Mouse (Mus musculus): ENCODE results near the gene Ftcd. TPM values are rescaled to one million over a fixed set of nuclear protein-coding genes. Genes with fewer than 3 reads are reported as not detected.

The Ftcd gene
- total RNA-seq (2021), result not detected
- polyA plus RNA-seq (2012; rRNA removed), result 0.12 TPM in 1 of 2 replicates, not detected in the other
- long read RNA-seq, result 0 reads

- DNase-seq, result no peak
- intact Hi-C loops (cut with DNase I), result no loop called here
- Histone ChIP-seq H3K79me2 (replicated peaks; ENCODE audit: control insufficient read depth, insufficient read depth, low read length) (no peaks in the 10 kb centered on the region), H3K4me3 (no peak within 1 kb of the TSS), H3K9ac (ENCODE audit: low read depth, low read length) (no peak within 1 kb of the TSS), H3K27ac (no peak within 1 kb of the TSS), H3K4me1 (ENCODE audit: control insufficient read depth, insufficient read depth, low read length) (no peaks in the 10 kb centered on the region), H3K27me3 (ENCODE audit: control insufficient read depth, insufficient read depth, low read length) (no peaks in the 10 kb centered on the region), H3K36me3 (ENCODE audit: control insufficient read depth, insufficient read depth, low read length) (no peaks in the 10 kb centered on the region)
- WGBS, result 88% methylated on average over 3 of the region's 3 CpGs
- TF ChIP-seq CTCF (IDR thresholded peaks at IDR 0.05), result no peak
- no peak for TF ChIP-seq POLR2A (IDR thresholded peaks at IDR 0.05; ENCODE audit: insufficient read depth, low read depth, low read length)
- no peak for TF ChIP-seq EP300 (IDR thresholded peaks at IDR 0.05; ENCODE audit: insufficient read depth, low read depth, low read length)
These were observed at the start of gene Ftcd for GRCm38 (mm10) chr10:76575374-76575773. Ftcd (plus strand) TSS chr10:76575648.

DNA sequence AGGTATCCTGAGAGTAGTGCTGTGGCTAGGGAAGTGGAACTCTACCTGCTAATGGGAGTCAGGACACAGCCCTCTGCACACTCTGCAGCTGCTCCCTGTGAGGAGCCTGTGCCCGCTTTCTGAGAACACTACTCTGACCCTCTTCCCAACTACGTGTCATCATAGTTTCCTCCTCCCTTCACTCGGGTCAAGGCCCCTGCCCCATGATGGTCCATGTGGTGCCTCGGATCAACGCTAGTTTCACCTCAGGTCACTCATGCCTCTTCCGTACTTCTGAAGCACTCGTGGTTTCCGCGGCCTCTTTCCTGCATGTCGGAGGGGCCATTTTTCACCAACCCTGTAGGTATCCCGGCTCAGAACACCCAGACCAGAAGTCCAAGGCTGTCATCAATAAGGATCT is 44.5 kb upstream of the Ftcd start:
- peak overlapping the region; percentile 38; the same call in 1 of the 2 replicates for H3K27ac ChIP-seq

GRCm38 (mm10) chr10:76531375-76531774 is 44.1 kb upstream of the Ftcd start, which contains the start of gene Lss:
Lss (plus strand) TSS chr10:76531588.
- TF ChIP-seq POLR2A (IDR thresholded peaks at IDR 0.05; ENCODE audit: insufficient read depth, low read depth, low read length) (0 out of 2 replicates have a peak, but pooled peaks have one; percentile 33), EP300 (IDR thresholded peaks at IDR 0.05; ENCODE audit: insufficient read depth, low read depth, low read length) (no peak), CTCF (IDR thresholded peaks at IDR 0.05) (peak; percentile 56)
- Histone ChIP-seq H3K4me3 (peak within 1 kb of the TSS; percentile 68), H3K36me3 (ENCODE audit: control insufficient read depth, insufficient read depth, low read length) (no peaks in the 10 kb centered on the region), H3K79me2 (replicated peaks; ENCODE audit: control insufficient read depth, insufficient read depth, low read length) (no peaks in the 10 kb centered on the region), H3K27me3 (ENCODE audit: control insufficient read depth, insufficient read depth, low read length) (no peaks in the 10 kb centered on the region), H3K9ac (ENCODE audit: low read depth, low read length) (peak within 1 kb of the TSS; percentile 75), H3K27ac (peak within 1 kb of the TSS; percentile 56), H3K4me1 (ENCODE audit: control insufficient read depth, insufficient read depth, low read length) (peaks cover 5% of the 10 kb centered on the region)
- intact Hi-C loops (cut with DNase I), result loop anchor here (5.0 kb wide), 1 partner anchor 64 kb away; the partner anchor contains the start of genes Mcm3ap and Ybey
- DNase-seq, result peak; percentile 93 to 96
- WGBS, result under 1% methylated on average over 37 of the region's 37 CpGs

More for the DNA sequence above, 44.5 kb upstream of the Ftcd start:
- H3K4me1 ChIP-seq (ENCODE audit: control insufficient read depth, insufficient read depth, low read length), result peaks cover 5% of the 10 kb centered on the region
- no peaks in the 10 kb centered on the region for H3K36me3 ChIP-seq (ENCODE audit: control insufficient read depth, insufficient read depth, low read length)
- TF ChIP-seq CTCF (IDR thresholded peaks at IDR 0.05) (no peak), EP300 (IDR thresholded peaks at IDR 0.05; ENCODE audit: insufficient read depth, low read depth, low read length) (no peak), POLR2A (IDR thresholded peaks at IDR 0.05; ENCODE audit: insufficient read depth, low read depth, low read length) (no peak)
- H3K4me3 ChIP-seq, result peak overlapping the region; percentile 68
- H3K9ac ChIP-seq (ENCODE audit: low read depth, low read length), result peak overlapping the region; percentile 21
- H3K79me2 ChIP-seq (replicated peaks; ENCODE audit: control insufficient read depth, insufficient read depth, low read length), result no peaks in the 10 kb centered on the region
- no peak for DNase-seq
- no peaks in the 10 kb centered on the region for H3K27me3 ChIP-seq (ENCODE audit: control insufficient read depth, insufficient read depth, low read length)
- intact Hi-C loops (cut with DNase I), result loop anchor here (5.0 kb wide), 1 partner anchor 64 kb away; the partner anchor contains the start of genes Mcm3ap and Ybey
- under 1% methylated on average over 11 of the region's 11 CpGs for WGBS

DNA sequence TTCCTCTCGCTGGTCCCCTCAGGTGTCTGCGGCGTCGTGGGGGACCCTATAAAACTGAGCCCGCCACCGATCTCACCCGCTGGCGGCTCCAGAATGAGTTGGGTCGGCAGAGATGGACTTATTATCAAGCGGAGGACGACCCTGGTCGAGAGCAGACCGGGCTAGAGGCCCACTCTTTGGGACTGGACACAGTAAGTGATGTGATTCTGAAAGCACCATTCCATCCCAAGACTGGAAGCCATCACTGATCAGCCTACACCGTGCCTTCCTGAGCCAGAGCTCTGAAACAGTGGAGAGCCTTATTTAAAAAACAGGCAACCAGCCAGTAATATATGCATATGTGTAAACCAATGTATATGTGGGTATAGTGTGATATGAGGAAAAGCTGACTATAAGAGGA is 43.6 kb upstream of the Ftcd start:
- Histone ChIP-seq H3K79me2 (replicated peaks; ENCODE audit: control insufficient read depth, insufficient read depth, low read length) (no peaks in the 10 kb centered on the region), H3K4me1 (ENCODE audit: control insufficient read depth, insufficient read depth, low read length) (peaks cover 5% of the 10 kb centered on the region), H3K9ac (ENCODE audit: low read depth, low read length) (peak overlapping the region; percentile 75), H3K36me3 (ENCODE audit: control insufficient read depth, insufficient read depth, low read length) (no peaks in the 10 kb centered on the region), H3K27me3 (ENCODE audit: control insufficient read depth, insufficient read depth, low read length) (no peaks in the 10 kb centered on the region), H3K27ac (peak overlapping the region; percentile 56), H3K4me3 (peak overlapping the region; percentile 68)
- intact Hi-C loops (cut with DNase I), result loop anchor here (5.0 kb wide), 1 partner anchor 65 kb away; the partner anchor contains the start of genes Mcm3ap and Ybey
- no peak for TF ChIP-seq POLR2A (IDR thresholded peaks at IDR 0.05; ENCODE audit: insufficient read depth, low read depth, low read length)
- TF ChIP-seq CTCF (IDR thresholded peaks at IDR 0.05), result no peak
- TF ChIP-seq EP300 (IDR thresholded peaks at IDR 0.05; ENCODE audit: insufficient read depth, low read depth, low read length), result no peak
- WGBS, result 4% methylated on average over 14 of the region's 14 CpGs
- DNase-seq, result no peak

- no peak overlapping the region for H3K27ac ChIP-seq
- no peaks in the 10 kb centered on the region for H3K27me3 ChIP-seq (ENCODE audit: control insufficient read depth, insufficient read depth, low read length)
- no peaks in the 10 kb centered on the region for H3K79me2 ChIP-seq (replicated peaks; ENCODE audit: control insufficient read depth, insufficient read depth, low read length)
- DNase-seq, result peak in 1 of 2 experiments; percentile 11
- WGBS, result 94% methylated on average over 7 of the region's 7 CpGs
- H3K4me1 ChIP-seq (ENCODE audit: control insufficient read depth, insufficient read depth, low read length), result peaks cover 3% of the 10 kb centered on the region
- intact Hi-C loops (cut with DNase I), result no loop called here
- no peaks in the 10 kb centered on the region for H3K36me3 ChIP-seq (ENCODE audit: control insufficient read depth, insufficient read depth, low read length)
- no peak overlapping the region for H3K4me3 ChIP-seq
- TF ChIP-seq CTCF (IDR thresholded peaks at IDR 0.05) (no peak), EP300 (IDR thresholded peaks at IDR 0.05; ENCODE audit: insufficient read depth, low read depth, low read length) (no peak), POLR2A (IDR thresholded peaks at IDR 0.05; ENCODE audit: insufficient read depth, low read depth, low read length) (no peak)
- no peak overlapping the region for H3K9ac ChIP-seq (ENCODE audit: low read depth, low read length)
These were observed 39.9 kb upstream of the Ftcd start for GRCm38 (mm10) chr10:76535526-76535925.

DNA sequence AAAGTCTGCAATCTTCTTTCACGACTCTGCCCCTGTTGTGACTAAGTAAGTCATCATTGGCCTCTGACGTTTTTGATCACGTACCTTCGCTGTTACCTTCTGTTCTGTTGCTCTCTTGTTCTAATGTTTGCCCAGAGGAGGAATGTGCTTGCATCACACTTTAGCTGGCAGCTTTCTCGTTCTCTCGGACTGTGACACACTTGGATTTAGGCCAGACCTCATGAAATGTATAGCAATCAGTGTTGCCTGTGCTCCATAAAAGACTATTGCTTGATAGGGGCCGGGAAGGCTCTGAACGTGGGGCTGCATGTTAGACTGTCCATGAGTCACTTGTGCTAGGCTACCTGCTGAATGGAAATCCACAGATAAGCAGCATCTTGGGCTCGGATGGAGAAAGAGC is 37.8 kb upstream of the Ftcd start:
- no peaks in the 10 kb centered on the region for H3K4me1 ChIP-seq (ENCODE audit: control insufficient read depth, insufficient read depth, low read length)
- WGBS, result 61% methylated on average over 9 of the region's 9 CpGs
- H3K79me2 ChIP-seq (replicated peaks; ENCODE audit: control insufficient read depth, insufficient read depth, low read length), result no peaks in the 10 kb centered on the region
- intact Hi-C loops (cut with DNase I), result no loop called here
- DNase-seq, result peak in 1 of 2 experiments; percentile 6
- TF ChIP-seq POLR2A (IDR thresholded peaks at IDR 0.05; ENCODE audit: insufficient read depth, low read depth, low read length) (no peak), CTCF (IDR thresholded peaks at IDR 0.05) (no peak), EP300 (IDR thresholded peaks at IDR 0.05; ENCODE audit: insufficient read depth, low read depth, low read length) (no peak)
- no peaks in the 10 kb centered on the region for H3K36me3 ChIP-seq (ENCODE audit: control insufficient read depth, insufficient read depth, low read length)
- H3K27me3 ChIP-seq (ENCODE audit: control insufficient read depth, insufficient read depth, low read length), result no peaks in the 10 kb centered on the region
- H3K9ac ChIP-seq (ENCODE audit: low read depth, low read length), result no peak overlapping the region
- H3K27ac ChIP-seq, result no peak overlapping the region
- no peak overlapping the region for H3K4me3 ChIP-seq
